Mouse (Mus musculus): Measurements from ENCODE around the gene Ccz1.
"Not testable (repeated sequence)": the region's sequence is repeated elsewhere in the genome, so short reads cannot be mapped to it uniquely, and the experiment has no call there.

Gene Ccz1

DNA sequence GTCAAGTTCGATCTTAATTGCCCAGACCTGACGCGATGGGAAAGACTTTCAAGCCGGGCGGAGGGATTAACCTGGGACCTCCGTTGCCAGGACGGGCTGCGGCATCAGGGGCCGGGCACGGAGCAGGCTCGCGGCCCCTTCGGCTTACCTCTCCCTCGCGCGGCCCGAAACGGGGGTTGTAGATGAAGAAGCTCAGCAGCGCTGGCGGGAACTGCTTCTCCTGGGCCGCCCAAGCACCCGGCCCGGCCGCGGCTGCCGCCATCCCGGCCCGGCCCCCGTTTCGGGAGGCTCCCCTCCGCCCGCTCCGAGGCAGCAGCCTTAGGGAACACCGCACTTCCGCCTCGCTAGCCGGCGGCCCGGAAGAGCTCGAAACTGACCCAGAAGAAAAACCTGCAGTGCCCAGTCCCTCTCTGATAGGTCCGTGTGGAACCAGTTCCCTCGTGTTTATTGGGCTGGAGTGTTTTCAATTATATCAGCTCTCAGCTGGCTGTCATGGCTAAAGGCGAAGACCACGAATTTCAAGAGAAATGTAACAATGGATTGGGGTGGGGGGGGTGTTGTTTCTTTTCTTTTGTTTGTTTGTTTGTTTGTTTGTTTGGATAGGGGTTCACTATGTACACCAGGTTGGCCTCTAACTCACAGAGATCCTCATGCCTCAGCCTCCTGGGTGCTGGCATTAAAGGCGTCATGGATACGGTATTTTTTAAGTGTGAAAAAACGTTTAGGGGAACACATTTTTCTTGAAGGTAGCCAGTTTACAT is at the start of gene Ccz1:
Gene Ccz1, minus strand, starts transcription at position 327 of the 761 bp plus-strand sequence.
- in situ Hi-C loops (cut with MboI; ENCODE audit: low sequenced_read_pairs): no loop called here

DNA sequence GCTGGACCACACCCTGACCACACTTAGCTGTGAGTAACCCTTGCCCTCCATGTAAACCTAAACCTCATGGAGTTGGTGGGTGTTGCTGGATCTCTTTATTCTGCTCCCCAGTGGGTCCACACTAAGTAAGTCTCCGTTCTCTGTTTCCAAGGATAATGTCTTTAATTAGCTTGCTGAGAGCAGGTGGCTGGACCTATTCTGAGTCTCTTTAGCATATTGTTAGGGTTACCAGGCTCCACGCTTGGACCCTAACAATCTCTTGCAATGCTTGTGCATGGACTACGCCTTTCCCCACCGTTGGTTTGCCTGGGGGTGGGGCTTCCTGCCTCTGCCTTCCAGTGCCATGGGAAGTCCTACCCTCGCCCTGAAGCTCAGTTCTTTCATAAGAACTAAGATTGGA is 49.4 kb upstream of the Ccz1 start:
- in situ Hi-C loops (cut with MboI; ENCODE audit: low sequenced_read_pairs): no loop called here

GRCm38 (mm10) chr5:144054340-144054739 is 39.7 kb upstream of the Ccz1 start:
- in situ Hi-C loops (cut with MboI; ENCODE audit: low sequenced_read_pairs): loop anchor here (10.0 kb wide), 1 partner anchor 100 kb away; no protein-coding TSS in a partner anchor

DNA sequence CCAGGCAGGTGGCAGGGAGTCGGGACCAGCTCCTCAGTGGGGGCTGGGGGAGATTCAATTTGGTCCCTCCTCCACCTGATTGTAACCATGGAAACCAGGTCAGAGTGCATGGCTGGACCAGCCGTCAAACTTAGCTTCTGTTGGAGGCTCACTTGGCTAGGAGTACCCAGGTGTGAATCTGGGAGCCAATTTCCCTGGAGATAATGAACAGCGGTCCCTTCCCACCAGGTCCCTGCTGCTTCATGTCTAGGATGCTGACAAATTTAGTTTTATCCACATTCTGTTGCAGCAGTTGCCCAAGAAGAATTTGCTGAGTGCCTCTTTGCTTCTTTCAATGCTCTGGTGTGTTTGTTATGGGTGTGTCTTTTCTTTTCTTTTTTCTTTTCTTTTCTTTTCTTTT is 38.8 kb upstream of the Ccz1 start:
- in situ Hi-C loops (cut with MboI; ENCODE audit: low sequenced_read_pairs): loop anchor here (10.0 kb wide), 1 partner anchor 101 kb away; no protein-coding TSS in a partner anchor

- in situ Hi-C loops (cut with MboI; ENCODE audit: low sequenced_read_pairs): loop anchor here (10.0 kb wide), 1 partner anchor 104 kb away; no protein-coding TSS in a partner anchor
Measured at GRCm38 (mm10) chr5:144051268-144051667, 36.6 kb upstream of the Ccz1 start.

GRCm38 (mm10) chr5:144049881-144050280 is 35.2 kb upstream of the Ccz1 start:
- in situ Hi-C loops (cut with MboI; ENCODE audit: low sequenced_read_pairs): loop anchor here (10.0 to 25.0 kb wide), 2 partner anchors 105 to 687 kb away; no protein-coding TSS in a partner anchor

- in situ Hi-C loops (cut with MboI; ENCODE audit: low sequenced_read_pairs): loop anchor here (25.0 kb wide), 1 partner anchor 690 kb away; no protein-coding TSS in a partner anchor
Measured at GRCm38 (mm10) chr5:144047324-144047723, 32.6 kb upstream of the Ccz1 start.

- in situ Hi-C loops (cut with MboI; ENCODE audit: low sequenced_read_pairs): loop anchor here (25.0 kb wide), 1 partner anchor 694 kb away; no protein-coding TSS in a partner anchor
Measured at GRCm38 (mm10) chr5:144043166-144043565, 28.5 kb upstream of the Ccz1 start.

GRCm38 (mm10) chr5:144040720-144041364 is 26.2 kb upstream of the Ccz1 start:
- in situ Hi-C loops (cut with MboI; ENCODE audit: low sequenced_read_pairs): loop anchor here (25.0 kb wide), 1 partner anchor 696 kb away; no protein-coding TSS in a partner anchor

DNA sequence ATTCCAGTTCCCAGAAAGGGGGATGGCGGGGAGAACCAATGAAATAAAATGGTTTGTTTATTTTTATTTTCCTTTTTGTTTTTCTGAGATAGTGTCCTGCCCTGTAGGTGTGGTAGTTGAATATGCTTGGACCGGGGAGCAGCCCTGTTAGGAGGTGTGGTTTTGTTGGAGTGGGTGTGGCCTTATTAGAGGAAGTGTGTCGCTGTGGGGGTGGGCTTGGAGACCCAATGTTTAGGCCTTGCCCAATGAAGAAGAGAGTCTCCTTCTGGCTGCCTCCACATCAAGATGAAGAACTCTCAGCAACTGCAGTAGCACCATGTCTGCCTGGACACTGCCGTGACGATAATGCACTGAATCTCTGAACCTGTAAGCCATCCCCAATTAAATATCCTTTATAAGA is 25.2 kb upstream of the Ccz1 start:
- in situ Hi-C loops (cut with MboI; ENCODE audit: low sequenced_read_pairs): loop anchor here (25.0 kb wide), 1 partner anchor 697 kb away; no protein-coding TSS in a partner anchor

DNA sequence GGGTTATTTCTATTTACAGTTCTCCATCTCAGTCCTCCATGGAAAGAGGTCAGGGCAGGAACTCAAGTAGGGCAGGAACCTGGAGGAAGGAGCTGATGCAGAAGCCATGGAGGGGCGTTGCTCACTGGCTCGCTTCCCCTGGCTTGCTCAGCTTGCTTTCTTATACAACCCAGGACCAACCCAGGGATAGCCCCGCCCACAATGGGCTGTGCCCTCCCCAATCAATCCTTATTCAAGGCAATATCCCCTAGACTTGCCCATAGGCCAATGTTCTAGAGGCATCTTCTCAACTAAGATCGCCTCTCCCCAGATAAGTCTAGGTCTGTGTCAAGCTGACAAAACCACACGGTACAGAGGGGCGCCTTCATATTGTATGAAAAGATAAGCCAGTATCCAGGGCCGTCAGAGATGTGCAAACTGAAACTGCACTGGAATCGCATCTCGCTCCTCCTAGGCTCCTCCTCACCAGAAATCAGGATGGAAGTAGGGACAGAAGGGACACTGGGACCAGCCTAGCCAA is 24.5 kb upstream of the Ccz1 start:
- in situ Hi-C loops (cut with MboI; ENCODE audit: low sequenced_read_pairs): loop anchor here (25.0 kb wide), 1 partner anchor 698 kb away; no protein-coding TSS in a partner anchor

DNA sequence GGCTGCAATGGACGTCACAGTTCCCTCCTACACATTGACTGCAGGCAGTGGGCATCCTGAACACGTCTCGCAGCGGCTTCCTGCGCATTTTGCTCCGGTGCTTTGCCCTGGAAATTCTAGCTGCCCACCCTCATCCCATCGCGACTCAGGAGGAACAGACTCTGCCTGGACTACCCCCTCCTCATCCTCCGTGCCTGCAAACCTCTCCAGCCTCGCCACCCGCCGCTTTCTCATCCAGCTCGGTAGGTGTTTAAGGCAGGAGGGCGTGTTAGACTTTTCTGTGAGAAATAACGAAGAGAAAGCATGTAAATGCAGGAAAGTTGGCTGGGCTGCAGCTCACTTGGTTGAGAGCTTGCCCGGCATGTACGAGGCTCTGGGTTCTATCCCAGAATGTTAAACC is 22.3 kb upstream of the Ccz1 start:
- in situ Hi-C loops (cut with MboI; ENCODE audit: low sequenced_read_pairs): loop anchor here (25.0 kb wide), 1 partner anchor 700 kb away; no protein-coding TSS in a partner anchor

- in situ Hi-C loops (cut with MboI; ENCODE audit: low sequenced_read_pairs): loop anchor here (25.0 kb wide), 1 partner anchor 703 kb away; no protein-coding TSS in a partner anchor
Measured at GRCm38 (mm10) chr5:144034567-144034966, 19.9 kb upstream of the Ccz1 start.

GRCm38 (mm10) chr5:144032491-144032890 is 17.8 kb upstream of the Ccz1 start:
- in situ Hi-C loops (cut with MboI; ENCODE audit: low sequenced_read_pairs): loop anchor here (25.0 kb wide), 1 partner anchor 705 kb away; no protein-coding TSS in a partner anchor

GRCm38 (mm10) chr5:144026620-144027263 is 12.1 kb upstream of the Ccz1 start, which contains the start of gene Ocm:
Ocm (minus strand) TSS chr5:144026670.
- in situ Hi-C loops (cut with MboI; ENCODE audit: low sequenced_read_pairs): loop anchor here (25.0 kb wide), 1 partner anchor 711 kb away; no protein-coding TSS in a partner anchor

DNA sequence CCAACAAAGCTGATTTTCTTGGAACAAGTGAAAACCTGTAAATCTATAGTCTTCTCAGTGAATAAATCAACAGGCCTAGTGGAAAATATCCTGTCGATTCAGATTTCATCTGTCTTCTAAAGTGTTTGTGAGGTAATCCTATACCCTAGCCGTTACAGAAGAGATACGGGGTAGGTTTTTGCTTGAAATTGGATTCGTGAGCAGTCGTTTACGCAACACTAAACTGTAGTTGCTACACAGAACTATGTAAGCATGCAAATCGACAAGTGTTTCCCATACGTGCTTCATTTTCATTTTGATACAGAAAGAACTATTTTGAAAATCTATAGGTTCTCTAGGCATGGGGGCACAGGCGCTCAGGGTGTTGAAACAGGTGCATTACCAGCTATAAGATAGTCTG is 1.2 kb upstream of the Ccz1 start:
- in situ Hi-C loops (cut with MboI; ENCODE audit: low sequenced_read_pairs): no loop called here

- in situ Hi-C loops (cut with MboI; ENCODE audit: low sequenced_read_pairs): no loop called here
Measured at GRCm38 (mm10) chr5:144015312-144015650, 604 bp upstream of the Ccz1 start.

GRCm38 (mm10) chr5:144013366-144014134 is 1.1 kb downstream of the Ccz1 start:
- in situ Hi-C loops (cut with MboI; ENCODE audit: low sequenced_read_pairs): not testable (repeated sequence)

GRCm38 (mm10) chr5:144002461-144003192 is 12.1 kb downstream of the Ccz1 start:
- in situ Hi-C loops (cut with MboI; ENCODE audit: low sequenced_read_pairs): no loop called here
